Mouse (Mus musculus) megakaryocyte progenitor cell, adult 5-6 weeks (primary cell): Measurements from ENCODE around the gene Tex261. TPM values are rescaled to one million over a fixed set of nuclear protein-coding genes. Genes with fewer than 3 reads are reported as not detected.
"Not testable (repeated sequence)": the region's sequence is repeated elsewhere in the genome, so short reads cannot be mapped to it uniquely, and the experiment has no call there.

Experiments
- ATAC-seq: replicated peaks from 2 replicates; pipeline ENCODE4 v1.8.0; 2016; ENCODE audit warnings: mild to moderate bottlenecking, moderate TSS enrichment, inconsistent platforms; ENCODE audit not compliant: poor library complexity
- total RNA-seq, 2 experiments: library from RNA; stranded (forward) in 1 of 2; stranded (reverse) in 1 of 2; fragments of 157-497, 149-512 nt in 1 of 2; fragments of 200-1000 nt in 1 of 2; gene quantifications; 2 replicates each; pipeline versions ENCODE4 v1.2.3 to v1.2.4; 2015 to 2017

The Tex261 gene
- 57.5 TPM in 2 replicates for total RNA-seq (2015)
- 36.5 and 39.8 TPM in 2 replicates for total RNA-seq (2017)

- peak; percentile 80 for ATAC-seq
Measured at GRCm38 (mm10) chr6:83775638-83776293, at the start of gene Tex261. TSS of gene Tex261 (minus strand) at chr6:83775813.

DNA sequence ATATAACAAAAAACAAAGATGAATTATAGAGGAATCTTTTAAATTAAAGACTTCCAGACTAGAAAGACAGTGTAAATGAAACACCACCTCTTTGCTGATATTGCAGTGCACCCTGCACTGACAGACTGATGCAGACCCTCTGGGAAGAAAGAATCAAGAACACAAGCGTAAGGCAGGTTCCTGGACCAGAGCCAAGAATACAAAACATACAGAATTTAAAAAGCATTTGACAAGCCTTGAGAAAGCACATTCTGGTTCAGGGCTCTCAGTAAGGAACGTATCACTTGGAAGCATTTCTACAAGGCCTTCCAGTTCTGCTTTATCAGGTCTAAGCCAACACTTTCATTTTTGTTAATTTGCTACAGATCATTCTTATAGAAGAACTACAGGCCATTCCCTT lies 46.2 kb upstream of the Tex261 start:
- no peak for ATAC-seq

- no peak for ATAC-seq
Measured at GRCm38 (mm10) chr6:83820727-83821515, 45.3 kb upstream of the Tex261 start.

GRCm38 (mm10) chr6:83818996-83819395 lies 43.4 kb upstream of the Tex261 start:
- ATAC-seq: no peak

DNA sequence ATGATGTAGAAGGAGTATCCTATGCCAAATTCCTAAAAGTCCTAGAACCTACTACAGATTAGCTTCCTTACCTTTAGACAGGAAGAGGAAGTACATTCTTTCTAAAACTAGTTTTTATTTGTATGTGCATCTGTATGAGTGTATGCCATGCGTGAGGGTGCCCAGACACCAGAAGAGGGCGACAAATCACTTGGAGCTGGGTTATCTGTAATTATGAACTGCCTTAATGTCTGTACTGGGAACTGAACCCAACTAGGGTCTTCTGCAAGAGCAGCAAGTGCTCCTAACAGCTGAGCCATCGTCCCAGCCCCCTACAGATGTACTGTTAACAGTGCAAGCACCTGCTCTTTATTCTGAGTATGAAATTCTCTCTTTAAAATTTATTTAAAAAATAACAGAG lies 40.2 kb upstream of the Tex261 start:
- no peak for ATAC-seq

DNA sequence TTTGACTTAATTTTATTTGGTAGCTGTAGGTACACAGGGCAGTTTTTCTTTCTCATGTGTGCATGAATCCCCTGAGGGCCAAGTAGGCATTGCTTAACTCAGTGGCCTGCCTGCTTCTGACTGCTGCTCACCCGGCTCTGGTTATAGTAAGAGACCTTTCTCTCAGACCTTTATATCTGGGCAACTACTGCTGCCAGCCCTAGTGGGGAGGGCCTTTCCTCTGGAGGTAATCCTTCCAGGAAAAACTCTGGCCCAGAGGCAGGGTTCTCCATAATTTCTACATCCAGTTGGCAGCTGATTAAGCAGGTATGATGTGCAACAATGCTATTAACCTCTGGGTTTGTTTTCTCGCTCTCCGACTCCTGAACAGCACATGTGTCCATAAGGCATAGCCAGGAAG lies 27.2 kb upstream of the Tex261 start:
- no peak for ATAC-seq

DNA sequence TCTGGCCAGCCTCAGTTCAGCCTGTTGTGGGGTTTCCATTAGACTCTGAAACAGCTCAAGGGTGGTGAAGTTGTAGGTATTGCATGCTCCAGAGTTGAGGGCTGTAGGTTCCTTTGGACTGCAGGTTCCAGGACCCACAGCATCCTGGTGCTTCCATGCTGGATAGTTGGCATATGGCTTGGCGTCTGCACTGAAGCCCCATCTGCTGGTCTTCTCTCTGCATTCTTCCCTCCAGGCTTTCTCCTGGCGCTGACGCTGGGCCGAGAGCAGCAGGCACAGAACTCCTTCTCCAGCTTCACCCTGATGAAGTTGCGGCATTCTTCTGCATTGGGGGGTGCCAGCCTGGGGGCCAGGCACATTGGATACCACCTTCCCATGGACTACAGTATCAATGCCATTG lies 26.4 kb upstream of the Tex261 start:
- ATAC-seq: no peak

- no peak for ATAC-seq
Measured at GRCm38 (mm10) chr6:83796686-83797085, 21.1 kb upstream of the Tex261 start.

DNA sequence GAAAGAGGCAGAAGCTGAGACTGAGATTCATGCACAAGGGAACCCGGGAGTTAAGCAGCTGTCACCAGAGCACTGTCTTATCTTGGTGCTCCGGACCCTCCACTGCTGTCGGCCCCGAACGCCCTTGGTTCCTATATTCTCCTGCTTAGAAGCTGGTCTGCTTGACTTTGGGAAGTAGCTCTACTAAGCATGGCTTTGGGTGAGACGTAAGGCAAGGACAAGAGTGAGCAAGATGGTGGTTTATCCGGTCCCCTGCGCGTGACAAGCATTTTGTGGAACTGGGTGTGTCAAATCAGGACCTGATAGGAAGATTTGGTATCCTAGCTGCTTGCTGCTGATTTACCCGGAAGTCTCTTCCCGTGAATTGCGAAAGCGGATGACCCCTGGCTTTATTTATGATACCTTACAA lies 19.9 kb upstream of the Tex261 start:
- peak; percentile 13 for ATAC-seq

GRCm38 (mm10) chr6:83794760-83795296 lies 19.2 kb upstream of the Tex261 start, which contains the start of gene Nagk:
TSS of gene Nagk (plus strand) at chr6:83794982.
- ATAC-seq: peak; percentile 81

GRCm38 (mm10) chr6:83791251-83791890 lies 15.8 kb upstream of the Tex261 start:
- peak; percentile 5; the same call in 1 of the 2 replicates for ATAC-seq

DNA sequence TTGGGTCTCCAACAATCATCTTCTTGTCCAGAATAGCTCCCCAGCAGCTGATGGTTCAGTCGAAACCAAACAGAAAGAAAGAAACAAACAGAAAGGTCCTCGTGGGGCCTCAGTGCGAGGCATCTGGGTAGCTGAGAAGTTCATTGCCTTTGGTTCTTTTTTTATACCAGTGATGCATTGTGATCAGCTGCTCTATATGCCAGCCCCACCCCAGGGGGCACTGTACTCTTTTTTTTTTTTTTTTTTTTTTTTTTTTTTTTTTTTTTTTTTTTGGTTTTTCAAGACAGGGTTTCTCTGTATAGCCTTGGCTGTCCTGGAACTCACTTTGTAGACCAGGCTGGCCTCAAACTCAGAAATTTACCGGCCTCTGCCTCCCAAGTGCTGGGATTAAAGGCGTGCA lies 14.9 kb upstream of the Tex261 start:
- ATAC-seq: not testable (repeated sequence)

DNA sequence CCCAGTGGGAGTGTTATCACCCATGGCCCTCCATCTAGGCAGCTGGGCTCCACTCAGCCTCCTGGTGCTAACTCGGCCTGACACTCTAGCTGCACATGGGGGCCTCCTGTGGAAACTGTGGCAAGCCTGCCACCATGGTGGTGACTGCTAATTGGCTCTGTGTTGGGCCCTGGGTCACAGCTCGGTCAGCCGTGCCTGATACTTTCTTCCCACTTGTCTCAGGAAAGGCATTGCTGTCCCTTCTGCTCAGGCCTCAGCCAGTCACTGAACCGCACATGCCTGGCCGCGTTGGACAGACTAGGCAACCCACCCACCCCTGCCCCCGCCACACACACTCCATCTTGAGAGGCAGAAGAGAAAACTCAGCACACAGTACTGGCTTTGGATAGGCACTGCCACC lies 12.9 kb upstream of the Tex261 start:
- no peak for ATAC-seq

GRCm38 (mm10) chr6:83786426-83786825 lies 10.8 kb upstream of the Tex261 start:
- ATAC-seq: no peak

- ATAC-seq: peak; percentile 59
Measured at GRCm38 (mm10) chr6:83779026-83779425, 3.4 kb upstream of the Tex261 start.

GRCm38 (mm10) chr6:83778306-83778705 lies 2.7 kb upstream of the Tex261 start:
- ATAC-seq: no peak

GRCm38 (mm10) chr6:83774781-83775563 lies 641 bp downstream of the Tex261 start:
- ATAC-seq: peak; percentile 4; the same call in 1 of the 2 replicates

DNA sequence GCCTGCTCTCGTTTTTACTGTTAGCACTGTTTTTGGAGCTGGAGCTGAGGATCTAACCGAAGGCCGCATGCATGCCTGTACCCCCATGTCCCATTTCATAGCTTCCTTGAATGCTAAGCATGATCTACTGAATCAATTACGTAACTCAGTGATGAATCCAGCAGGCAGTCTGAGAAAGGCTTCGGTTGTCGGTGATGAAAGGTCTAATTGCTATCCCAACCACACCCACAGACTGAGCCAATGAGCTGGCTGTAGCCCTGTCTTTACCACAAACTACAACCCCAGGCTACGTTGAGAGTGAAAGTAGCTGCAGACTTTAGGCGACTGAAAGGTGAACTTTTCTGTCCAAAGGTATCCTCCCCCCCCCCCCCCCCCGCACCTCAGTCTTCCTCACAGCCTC lies 1.5 kb downstream of the Tex261 start:
- peak; percentile 55 for ATAC-seq

GRCm38 (mm10) chr6:83768485-83768884 lies 7.1 kb downstream of the Tex261 start:
- no peak for ATAC-seq

- no peak for ATAC-seq
Measured at GRCm38 (mm10) chr6:83766982-83767381, 8.6 kb downstream of the Tex261 start.
